9 mouse cellular contexts compared by ENCODE assay signal in genomic region chr9:16114821-16115485, GRCm38 (mm10).
DNase-seq lines count a peak whose midpoint lies in the region; ATAC-seq and TF ChIP-seq lines count a peak whose summit lies in the region.
"Had no signal": no experiment of that assay in that cellular context is flagged by ENCODE, and none has a peak within 500 bp of the region (broad histone marks: within the 10 kb centered on the region; RNA-seq: fewer than 3 reads in every experiment).

No protein-coding gene starts in this region.

- no peak overlapping the region for H3K9ac ChIP-seq in heart, embryonic 12.5 days
- no peak overlapping the region for H3K9ac ChIP-seq in kidney, embryonic 14.5 days (ENCODE audit: low read depth, low read length)

- peaks cover 12% of the 10 kb centered on the region for H3K4me1 ChIP-seq in heart, embryonic 12.5 days (replicated peaks)
- no peaks in the 10 kb centered on the region for H3K4me1 ChIP-seq in kidney, embryonic 14.5 days (ENCODE audit: control insufficient read depth, insufficient read depth, low read length)

- H3K27me3 ChIP-seq in heart, embryonic 12.5 days (replicated peaks): no peaks in the 10 kb centered on the region
- H3K27me3 ChIP-seq in kidney, embryonic 14.5 days (ENCODE audit: control insufficient read depth, insufficient read depth, low read length): no peaks in the 10 kb centered on the region

- peak; percentile 72; the same call in 1 of the 2 replicates for ATAC-seq in heart, embryonic 12.5 days (ENCODE audit: insufficient number of reproducible peaks, low FRiP score)
- no peak; the same call in 1 of the 2 replicates for ATAC-seq in kidney, embryonic 14.5 days (ENCODE audit: low FRiP score, low TSS enrichment)
- ATAC-seq in monocyte, adult 5-6 weeks (replicated peaks; ENCODE audit: insufficient number of reproducible peaks, low FRiP score, low TSS enrichment, poor library complexity, severe bottlenecking): no peak
- ATAC-seq in megakaryocyte, adult 5-6 weeks (ENCODE audit: poor library complexity, severe bottlenecking): no peak

- H3K36me3 ChIP-seq in heart, embryonic 12.5 days: no peaks in the 10 kb centered on the region
- no peaks in the 10 kb centered on the region for H3K36me3 ChIP-seq in kidney, embryonic 14.5 days (ENCODE audit: control insufficient read depth, insufficient read depth, low read length)

- no peaks in the 10 kb centered on the region for H3K9me3 ChIP-seq in heart, embryonic 12.5 days (replicated peaks)
- H3K9me3 ChIP-seq in kidney, embryonic 14.5 days (ENCODE audit: control insufficient read depth, low read length): no peaks in the 10 kb centered on the region

- H3K27ac ChIP-seq in layer of hippocampus, adult 2 months: peak overlapping the region; percentile 43; the same call in 1 of the 2 replicates
- H3K27ac ChIP-seq in heart, embryonic 12.5 days (ENCODE audit: poor library complexity, severe bottlenecking): peak overlapping the region; percentile 1; the same call in 1 of the 2 replicates
- H3K27ac ChIP-seq in kidney, embryonic 14.5 days (ENCODE audit: low read depth, low read length): 0 out of 2 replicates have a peak overlapping the region, but pooled peaks have one; percentile 19

- TF ChIP-seq CTCF in layer of hippocampus, adult 2 months (conservative IDR thresholded peaks at IDR 0.05): no peak

- H3K4me3 ChIP-seq in layer of hippocampus, adult 2 months: no peak overlapping the region
- no peak overlapping the region for H3K4me3 ChIP-seq in heart, embryonic 12.5 days
- H3K4me3 ChIP-seq in kidney, embryonic 14.5 days (ENCODE audit: low read length): no peak overlapping the region

- peak in 1 of 2 experiments; percentile 10 for DNase-seq in layer of hippocampus, adult 2 months (ENCODE audit: low spot score in 2 of 2)
- DNase-seq in layer of hippocampus, postnatal 10 days (ENCODE audit: low spot score in 2 of 2): no peak
- peak; percentile 36 for DNase-seq in lung, postnatal 25 days (ENCODE audit: low spot score)
- DNase-seq in spleen, postnatal 36 days (ENCODE audit: low spot score in 2 of 2): no peak
- DNase-seq: cerebellum, postnatal 10 days had no signal

- H3K4me2 ChIP-seq in heart, embryonic 12.5 days: 0 out of 2 replicates have a peak overlapping the region, but pooled peaks have one; percentile 3
- no peak overlapping the region for H3K4me2 ChIP-seq in kidney, embryonic 14.5 days (replicated peaks; ENCODE audit: low read depth, low read length)

- 27% methylated on average over 7 of the region's 7 CpGs for WGBS in heart, embryonic 12.5 days
- whole genome bisulfite sequencing in kidney, embryonic 14.5 days: 58% methylated on average over 7 of the region's 7 CpGs
